Mouse (Mus musculus) olfactory bulb, adult 2 months (tissue): ENCODE measurements at regions not wholly inside any gene's neighbourhood (a gene's known extent, or its start where the extent isn't known, plus 50 kb on each side); places are given as distances from the start of the nearest gene placed in this dataset.

ENCODE experiments used
- CTCF ChIP-seq: fragments of 200-500 bp; IDR thresholded peaks from 2 replicates; pipeline ENCODE4 v1.5.1; 2012; ENCODE audit warnings: low read depth, mild to moderate bottlenecking, low read length, moderate library complexity; ENCODE audit not compliant: insufficient read depth
- POLR2A ChIP-seq: fragments of 200-500 bp; IDR thresholded peaks from 2 replicates; pipeline ENCODE4 v1.6.1; 2012; ENCODE audit warnings: mild to moderate bottlenecking, low read depth, low read length, moderate library complexity; ENCODE audit not compliant: insufficient read depth

DNA sequence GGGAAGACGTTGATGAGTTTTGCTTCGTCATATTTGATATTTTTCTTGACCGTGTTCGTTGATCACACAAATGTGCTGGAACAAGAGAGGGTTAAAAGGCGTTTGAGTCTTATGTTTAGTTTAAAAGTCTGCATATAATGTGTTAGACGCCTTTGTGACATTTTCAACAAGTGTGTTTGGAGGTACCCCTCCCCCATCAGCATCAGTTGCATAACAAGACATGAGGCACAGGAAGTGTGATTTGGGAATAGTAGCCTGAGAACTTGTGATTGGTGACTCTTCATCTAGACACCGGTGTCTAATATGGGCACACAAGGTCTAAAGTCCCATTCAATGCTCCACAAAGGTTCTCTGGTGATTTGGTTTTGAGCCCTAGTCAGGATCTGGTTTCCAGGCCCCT, 76.1 kb upstream of the Arhgap21 start:
- TF ChIP-seq POLR2A: no peak
- no peak for TF ChIP-seq CTCF
